Mouse (Mus musculus) colon, adult 2 months (tissue): ENCODE measurements around the gene Zfpl1. TPM values are rescaled to one million over a fixed set of nuclear protein-coding genes. Genes with fewer than 3 reads are reported as not detected.

Experiments used
- polyA plus RNA-seq: library from polyadenylated mRNA; depleted of rRNA; stranded (reverse); fragments of >200 nt; gene quantifications from 2 replicates; pipeline ENCODE4 v1.2.3, GENCODE M21; 2012; rRNA removed

Gene Zfpl1
- polyA plus RNA-seq, result 96.4 and 116 TPM in 2 replicates

DNA sequence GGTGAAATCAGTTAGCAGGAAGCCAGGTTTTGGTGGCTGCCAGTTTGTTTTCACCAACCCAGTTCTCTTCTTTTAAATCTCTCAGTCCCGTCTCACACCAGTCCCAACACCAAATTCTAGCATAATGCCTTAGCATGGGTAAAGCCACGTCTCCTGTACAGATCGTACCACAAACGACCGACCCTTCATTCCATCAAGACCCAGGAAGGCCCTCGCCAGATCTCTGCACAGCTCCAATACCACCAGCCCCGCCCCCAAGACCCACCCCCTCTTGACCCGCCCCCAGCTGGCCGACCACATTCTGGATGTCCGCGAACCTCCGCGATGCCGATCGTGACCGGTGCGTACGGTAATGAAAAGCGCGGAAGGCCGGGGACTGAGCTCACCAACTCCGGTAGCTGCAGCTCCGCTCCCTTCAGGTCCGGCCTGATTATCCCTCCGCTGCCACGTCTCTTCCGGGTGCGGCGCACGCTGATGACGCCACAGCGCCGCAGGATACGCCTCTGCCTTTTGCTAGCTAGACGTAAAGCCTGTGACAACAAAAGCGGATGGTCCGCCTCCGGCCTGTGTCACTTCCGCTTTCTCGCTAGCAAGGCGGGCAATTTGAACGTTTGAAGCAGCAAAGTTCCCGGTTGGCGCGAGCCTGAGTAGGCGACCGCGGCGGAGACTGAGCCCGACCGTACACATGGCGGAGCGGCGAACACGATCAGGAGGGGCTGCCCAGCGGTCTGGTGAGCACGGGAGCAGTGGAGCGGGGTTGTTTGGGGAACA, at the start of gene Zfpl1, which contains the start of gene Cdca5:
TSS of gene Zfpl1 (minus strand) at position 479 of the 771 bp plus-strand sequence.
TSS of gene Cdca5 (plus strand) at position 506 of the 771 bp plus-strand sequence.

DNA sequence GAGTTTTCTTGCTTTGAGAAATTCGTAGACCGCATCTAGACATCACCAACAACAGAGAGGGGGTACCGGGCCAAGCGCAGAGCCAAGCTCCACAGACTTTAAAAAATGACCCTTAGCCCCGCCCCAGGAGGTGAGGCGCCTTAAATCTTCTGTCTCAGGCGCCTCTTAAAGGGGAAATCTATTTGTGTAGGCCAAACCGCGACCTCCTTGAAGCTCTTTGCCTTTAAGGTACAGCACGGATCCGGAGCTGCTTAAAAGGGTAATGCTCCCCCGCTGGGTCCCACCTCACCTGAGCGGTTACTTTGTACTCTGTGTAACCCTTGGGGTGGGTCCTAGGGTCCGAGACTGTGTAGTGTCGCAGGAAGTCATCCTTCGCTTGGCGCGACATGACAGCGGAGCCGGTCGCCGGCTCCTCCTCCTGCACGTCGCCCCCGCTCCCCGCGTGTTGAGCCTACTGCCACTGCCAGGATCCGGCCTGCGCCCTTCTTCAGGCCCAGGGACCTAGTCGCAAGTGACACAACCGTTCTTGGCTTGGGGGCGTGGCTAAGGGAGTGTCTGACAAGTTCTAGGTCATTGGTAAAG, 43.1 kb upstream of the Zfpl1 start, which contains the start of gene Snx15:
TSS of gene Snx15 (minus strand) at position 545 of the 582 bp plus-strand sequence.

DNA sequence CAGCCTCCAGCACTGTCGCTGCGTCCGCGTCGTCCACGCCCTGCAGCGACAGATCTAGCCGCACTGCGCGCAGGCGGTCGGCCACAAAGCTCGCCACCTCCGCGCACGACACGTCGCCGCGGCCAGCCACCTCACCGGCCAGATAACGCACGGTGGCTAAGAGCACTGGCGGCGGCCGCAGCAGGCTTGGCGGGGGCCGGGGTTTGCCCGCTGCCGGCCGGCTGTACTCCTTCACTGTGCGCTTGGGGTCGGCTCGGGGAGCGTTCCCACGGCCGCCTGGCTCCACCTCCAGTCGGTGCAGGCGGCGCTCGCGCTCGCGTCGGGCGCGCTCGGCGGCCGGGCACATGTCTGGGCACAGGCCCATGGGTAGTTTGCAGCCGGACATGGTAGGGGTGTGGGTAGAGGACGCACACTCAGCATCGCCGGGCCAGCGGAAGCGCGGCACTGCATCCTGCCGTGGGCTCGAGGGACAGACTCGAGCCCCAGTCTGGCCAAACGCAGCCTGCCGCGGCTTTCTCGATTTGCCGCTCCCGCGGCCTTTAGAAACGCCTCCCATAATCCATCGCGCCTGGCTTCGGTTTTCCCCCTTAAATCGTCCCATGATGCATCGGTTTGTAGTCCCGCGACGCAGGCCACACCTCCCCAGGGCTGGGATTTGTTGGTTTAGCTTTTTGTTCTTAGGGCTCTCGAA, 33.4 kb upstream of the Zfpl1 start, which contains the start of gene Sac3d1:
TSS of gene Sac3d1 (minus strand) at position 665 of the 691 bp plus-strand sequence.

DNA sequence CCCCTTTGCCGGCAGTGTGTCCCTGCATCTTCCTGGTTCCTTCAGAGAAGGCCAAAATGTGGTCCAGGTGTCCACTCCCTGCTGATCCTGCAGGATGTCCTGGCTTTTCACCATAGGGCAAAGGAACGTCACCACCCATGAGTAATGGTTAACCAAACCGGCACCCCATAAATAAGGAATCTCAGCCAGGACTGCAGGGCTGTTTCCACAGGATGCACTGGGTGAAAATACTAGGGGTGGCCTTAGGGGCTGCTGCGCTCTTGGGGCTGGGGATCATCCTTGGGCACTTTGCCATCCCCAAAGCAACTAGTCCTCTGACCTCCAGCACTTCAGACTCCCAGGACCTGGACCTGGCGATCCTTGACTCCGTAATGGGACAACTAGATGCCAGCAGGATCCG, 20.8 kb upstream of the Zfpl1 start, which contains the start of gene Naaladl1:
TSS of gene Naaladl1 (plus strand) at position 197 of the 400 bp plus-strand sequence.

DNA sequence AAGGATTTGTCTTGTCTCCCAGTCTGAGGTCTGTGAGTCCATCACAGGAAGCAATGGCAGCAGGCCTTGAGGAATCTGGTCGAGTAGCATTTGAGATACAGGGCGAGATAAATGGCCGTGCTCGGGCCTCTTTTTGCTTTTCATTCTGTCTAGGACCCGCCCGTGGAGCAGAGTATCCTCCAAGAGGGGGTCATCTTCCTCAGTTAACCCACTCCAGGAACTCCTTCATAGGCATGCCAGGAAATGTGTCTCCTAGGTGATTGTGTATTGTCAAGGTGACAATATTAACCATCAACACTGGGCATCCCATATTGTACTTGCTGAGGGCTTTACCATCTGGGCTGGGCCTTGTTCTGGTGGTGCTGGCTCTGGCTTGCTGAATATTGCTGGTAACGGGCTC, 9.4 kb upstream of the Zfpl1 start, which contains the start of gene AC131692.1:
TSS of gene AC131692.1 (plus strand) at position 301 of the 400 bp plus-strand sequence.

DNA sequence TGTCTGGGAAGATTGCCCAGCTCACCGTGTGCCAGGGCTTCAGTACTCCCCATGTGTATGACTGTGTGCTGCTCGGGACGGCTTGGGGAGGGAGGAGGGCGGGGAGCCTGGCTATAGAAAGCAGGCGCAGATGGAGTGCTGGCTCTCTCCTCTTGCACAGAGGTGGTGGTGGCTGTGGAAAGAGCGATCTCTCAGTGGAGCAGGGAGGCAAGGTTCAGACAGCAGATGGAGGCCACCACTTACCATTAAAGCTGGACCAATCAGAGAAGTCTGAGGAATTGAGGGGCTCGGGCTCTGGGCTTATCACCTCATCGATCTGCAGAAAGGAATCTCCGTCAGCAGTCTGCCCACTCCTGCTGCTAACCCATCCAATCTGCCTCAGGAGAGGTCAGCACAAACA, 2.6 kb downstream of the Zfpl1 start, which contains the start of gene Gm28374:
TSS of gene Gm28374 (minus strand) at position 101 of the 400 bp plus-strand sequence.

DNA sequence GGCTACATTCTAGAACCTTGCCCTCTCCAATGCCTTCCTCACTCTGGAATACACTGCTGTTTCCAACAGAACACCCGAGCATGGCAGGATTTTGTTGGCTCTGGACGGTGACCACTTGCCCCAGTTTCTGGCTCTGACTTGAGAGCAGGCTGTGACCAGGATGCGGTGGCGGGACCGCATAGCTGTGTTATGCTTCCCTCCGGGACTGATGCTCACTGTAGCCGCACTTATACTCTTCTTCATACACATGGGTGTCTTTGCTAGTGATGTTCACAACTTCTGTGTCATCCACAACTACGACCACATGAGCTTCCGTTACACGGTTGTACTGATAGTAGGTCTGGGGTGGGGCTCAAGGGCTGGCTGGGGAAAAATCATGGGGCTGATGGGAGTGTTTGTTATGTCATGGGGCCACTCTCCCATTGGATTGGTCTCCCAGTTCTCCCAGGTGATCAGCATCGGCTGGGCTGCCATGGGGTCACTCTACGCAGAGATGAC, 4.7 kb downstream of the Zfpl1 start, which contains the start of gene Tmem262:
TSS of gene Tmem262 (plus strand) at position 51 of the 498 bp plus-strand sequence.

DNA sequence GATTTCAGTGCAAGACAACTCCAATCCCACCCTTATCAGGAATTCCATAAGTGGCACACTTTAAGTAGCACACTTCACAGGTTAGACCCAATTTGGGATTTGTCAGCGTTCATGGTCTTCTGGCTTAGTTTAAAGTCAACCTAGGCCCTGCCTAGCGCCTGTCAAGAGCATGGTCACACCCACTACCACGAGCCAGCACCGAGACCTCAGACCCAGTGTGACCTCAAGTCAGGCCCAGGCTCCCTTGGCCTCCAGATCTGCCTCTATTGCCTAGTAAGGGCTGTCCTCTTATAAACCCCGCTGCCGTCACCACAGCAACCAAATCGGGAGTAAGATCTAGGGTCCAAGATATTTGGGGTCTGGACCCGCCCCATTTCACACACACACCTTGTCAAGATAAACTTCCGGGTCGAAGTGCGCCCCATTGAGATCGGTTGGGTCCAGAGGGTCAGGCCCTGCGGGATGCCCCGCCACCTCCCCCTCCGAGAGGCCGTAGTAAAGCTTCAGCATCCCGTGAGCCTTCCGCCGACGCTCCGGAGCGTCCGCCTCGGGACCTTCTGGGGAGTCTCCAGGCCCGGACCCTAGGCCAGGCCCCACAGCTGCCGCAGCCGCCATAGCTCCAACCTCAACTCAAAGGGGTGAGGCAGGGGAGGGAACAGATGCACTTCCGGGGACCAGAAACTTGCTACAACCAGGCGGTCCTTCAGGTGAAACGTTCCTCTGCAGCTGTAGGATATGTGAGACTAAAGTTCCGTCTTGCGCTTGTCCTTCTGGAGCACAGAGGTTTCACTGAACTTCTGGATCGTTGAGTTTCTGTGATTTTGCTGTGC, 8.0 kb downstream of the Zfpl1 start, which contains the start of gene Vps51:
TSS of gene Vps51 (minus strand) at position 668 of the 830 bp plus-strand sequence.

DNA sequence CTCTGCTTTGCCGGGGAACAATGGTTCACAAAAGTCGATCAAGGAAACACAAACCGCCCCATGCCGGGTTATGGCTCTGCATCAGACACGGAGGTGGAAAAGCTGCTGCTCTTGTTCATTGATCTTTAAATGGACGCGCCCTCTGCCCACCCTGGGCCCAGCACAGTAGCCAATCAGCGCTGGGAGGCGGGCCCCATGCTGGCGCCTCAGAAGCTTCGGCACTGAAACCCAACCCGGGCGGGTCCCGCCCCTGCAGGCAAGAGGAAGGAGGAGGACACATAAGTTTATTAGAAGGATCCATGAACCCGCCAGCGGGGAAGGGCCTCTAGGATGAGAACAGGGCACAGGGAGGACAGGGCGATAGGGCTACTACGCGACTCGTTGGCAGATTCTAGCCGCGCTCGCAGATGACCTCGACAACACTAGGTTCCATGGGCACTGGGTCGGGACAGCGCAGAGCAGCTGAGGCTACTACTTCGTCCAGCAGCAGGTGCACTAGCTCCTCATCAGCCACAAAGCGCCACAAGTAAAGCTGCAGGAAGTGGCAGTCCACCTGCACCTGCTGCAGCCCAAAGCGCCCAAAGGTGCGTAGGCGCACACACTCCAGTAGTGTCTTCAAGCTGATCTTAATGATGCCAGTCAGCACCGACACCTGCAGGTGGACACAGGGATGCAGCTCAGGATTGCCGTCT, 16.9 kb downstream of the Zfpl1 start, which contains the start of gene Tm7sf2:
TSS of gene Tm7sf2 (minus strand) at position 650 of the 692 bp plus-strand sequence.

DNA sequence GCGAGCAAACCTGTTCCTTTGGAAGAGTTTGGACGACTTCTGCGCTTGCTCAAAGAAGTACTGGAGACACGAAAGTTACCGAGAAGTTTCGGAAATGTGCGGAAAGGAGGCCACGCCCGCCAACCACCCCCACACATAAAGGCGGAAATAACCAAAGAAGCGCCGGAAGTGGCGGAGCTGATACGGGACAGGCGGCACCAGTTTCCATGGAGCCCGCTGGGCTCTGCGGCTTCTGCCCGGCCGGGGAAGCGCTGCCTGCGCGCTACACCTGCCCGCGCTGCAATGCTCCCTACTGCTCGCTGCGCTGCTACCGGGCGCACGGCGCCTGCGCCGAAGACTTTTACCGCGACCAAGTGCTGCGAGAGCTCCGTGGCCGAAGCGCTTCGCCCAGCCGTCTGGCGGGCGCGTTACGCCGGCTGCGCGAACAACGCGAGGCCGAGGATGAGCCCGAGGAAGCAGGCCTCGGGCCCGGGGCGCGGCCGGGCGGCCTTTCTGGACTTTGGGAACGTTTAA, 23.7 kb downstream of the Zfpl1 start, which contains the start of gene Znhit2:
TSS of gene Znhit2 (plus strand) at position 172 of the 513 bp plus-strand sequence.

DNA sequence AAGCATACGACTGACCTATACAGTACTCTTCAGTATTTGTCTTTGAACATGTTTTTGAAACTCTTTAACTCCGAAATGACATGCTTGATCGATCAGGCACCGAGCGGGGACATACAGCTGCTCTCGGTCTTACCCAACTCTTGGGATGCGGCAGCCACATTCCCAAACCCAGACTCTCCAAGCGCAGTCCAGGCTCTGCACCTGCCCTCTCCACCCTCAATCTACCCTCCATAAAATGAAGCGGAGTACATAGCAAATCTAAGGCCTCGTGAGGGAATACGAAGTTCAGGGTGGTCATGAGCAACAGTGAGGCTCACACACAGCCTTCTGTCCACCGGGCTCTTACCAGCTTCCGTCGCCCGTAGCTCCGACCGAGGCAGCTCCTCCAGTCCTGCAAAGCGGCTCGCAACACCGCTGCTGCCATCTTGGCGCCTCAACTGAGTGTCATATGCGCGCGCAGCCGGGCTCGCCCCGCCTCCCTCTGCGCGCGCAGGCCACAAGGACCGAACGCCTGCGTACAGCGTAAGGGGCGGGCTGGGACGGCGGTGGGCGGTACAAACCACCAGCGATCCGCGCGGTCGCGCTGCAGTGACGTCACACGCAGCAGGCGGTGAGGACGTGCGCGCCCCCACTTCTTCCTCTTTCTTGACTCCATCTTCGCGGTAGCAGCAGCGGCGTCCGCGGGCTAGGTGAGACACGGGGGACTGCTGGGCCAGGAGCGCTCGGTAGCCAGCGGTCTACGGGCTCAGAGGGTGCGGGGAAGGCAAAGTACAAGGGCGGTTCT, 27.3 kb downstream of the Zfpl1 start, which contains the start of the genes Mrpl49 and Fau:
TSS of gene Mrpl49 (minus strand) at position 473 of the 784 bp plus-strand sequence.
TSS of gene Fau (plus strand) at position 532 of the 784 bp plus-strand sequence.

DNA sequence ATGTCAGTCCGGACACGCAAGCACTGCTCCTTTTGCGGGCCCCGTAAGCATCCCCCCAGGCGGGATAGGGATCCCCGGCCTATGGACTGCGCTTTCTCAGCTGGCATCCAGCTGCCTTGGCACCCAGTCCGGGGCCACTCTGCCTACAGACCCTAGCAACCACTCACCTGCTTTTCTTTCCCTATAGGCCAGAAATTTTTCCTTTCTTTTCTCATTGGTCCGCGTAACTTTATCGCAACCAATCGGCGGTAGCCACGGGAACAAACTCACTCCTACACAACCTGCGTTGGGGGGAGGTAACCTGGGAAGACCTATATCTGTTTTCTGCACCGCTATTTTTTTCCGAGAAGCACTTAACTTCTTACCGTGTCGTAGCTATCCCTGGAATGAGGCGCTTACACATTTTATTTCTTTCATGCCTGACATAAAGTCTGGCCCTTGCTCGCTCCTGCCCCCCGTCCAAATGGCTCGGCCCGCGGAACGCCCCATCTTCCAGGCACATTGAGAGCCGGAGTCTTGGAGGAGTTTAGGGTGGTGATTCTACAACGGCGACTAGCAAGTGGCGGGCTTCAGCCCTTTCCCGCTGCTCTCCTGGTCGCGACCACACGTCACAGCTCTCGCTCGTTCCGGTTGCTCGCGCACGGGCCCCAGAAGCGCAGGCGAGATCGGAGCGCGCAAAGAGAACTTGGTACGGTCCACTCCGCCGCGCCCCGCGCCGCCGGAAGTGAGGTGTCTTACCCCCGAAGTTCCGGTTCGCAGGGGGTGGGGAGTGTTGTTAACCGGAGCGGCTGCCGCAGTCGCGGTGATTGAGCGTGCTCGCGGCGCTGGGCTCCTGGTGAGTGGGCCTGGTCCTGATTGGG, 38.2 kb downstream of the Zfpl1 start, which contains the start of gene Syvn1:
TSS of gene Syvn1 (plus strand) at position 283 of the 860 bp plus-strand sequence.

Other genes starting within 250 kb of the Zfpl1 start
- 29.7 and 32.5 TPM in 2 replicates for gene Frmd8, start 209.7 kb downstream of the Zfpl1 start, polyA plus RNA-seq
- gene Slc25a45, start 207.1 kb downstream of the Zfpl1 start, polyA plus RNA-seq, result 7.3 and 9.9 TPM in 2 replicates
- gene Tigd3, start 190.8 kb downstream of the Zfpl1 start, polyA plus RNA-seq, result 0.57 and 0.62 TPM in 2 replicates
- gene Dpf2, start 171.9 kb downstream of the Zfpl1 start, polyA plus RNA-seq, result 53.4 and 61.3 TPM in 2 replicates
- gene Cdc42ep2, start 160.1 kb downstream of the Zfpl1 start, polyA plus RNA-seq, result 7.0 and 7.3 TPM in 2 replicates
- 22.8 and 27.7 TPM in 2 replicates for gene Pola2, start 120.8 kb downstream of the Zfpl1 start, polyA plus RNA-seq
- gene Slc22a20, start 98.8 kb downstream of the Zfpl1 start, polyA plus RNA-seq, result 0.06 TPM in 1 of 2 replicates, not detected in the other
- 69.9 and 86.7 TPM in 2 replicates for gene Capn1, start 69.1 kb downstream of the Zfpl1 start, polyA plus RNA-seq
- 56.5 and 68.0 TPM in 2 replicates for gene Syvn1, start 38.4 kb downstream of the Zfpl1 start, polyA plus RNA-seq
- gene Mrpl49, start 27.2 kb downstream of the Zfpl1 start, polyA plus RNA-seq, result 11.1 and 13.7 TPM in 2 replicates
- gene Fau, start 27.1 kb downstream of the Zfpl1 start, polyA plus RNA-seq, result 2,245 and 2,287 TPM in 2 replicates
- 81.0 and 86.7 TPM in 2 replicates for gene Znhit2, start 23.8 kb downstream of the Zfpl1 start, polyA plus RNA-seq
- 68.6 and 88.1 TPM in 2 replicates for gene Tm7sf2, start 16.6 kb downstream of the Zfpl1 start, polyA plus RNA-seq
- 86.3 and 87.2 TPM in 2 replicates for gene Vps51, start 7.7 kb downstream of the Zfpl1 start, polyA plus RNA-seq
- gene Tmem262, start 4.9 kb downstream of the Zfpl1 start, polyA plus RNA-seq, result 1.3 TPM in 1 of 2 replicates, not detected in the other
- gene Gm28374, start 2.7 kb downstream of the Zfpl1 start, polyA plus RNA-seq, result 0.34 and 0.72 TPM in 2 replicates
- gene Cdca5, start within 50 bp of the Zfpl1 start, polyA plus RNA-seq, result 3.2 and 4.1 TPM in 2 replicates
- not detected in 2 replicates for gene AC131692.1, start 9.5 kb upstream of the Zfpl1 start, polyA plus RNA-seq
- 17.8 and 47.8 TPM in 2 replicates for gene Naaladl1, start 20.8 kb upstream of the Zfpl1 start, polyA plus RNA-seq
- gene Sac3d1, start 33.7 kb upstream of the Zfpl1 start, polyA plus RNA-seq, result 60.1 and 60.7 TPM in 2 replicates
- gene Snx15, start 43.3 kb upstream of the Zfpl1 start, polyA plus RNA-seq, result 59.0 and 65.6 TPM in 2 replicates
- 60.8 and 73.8 TPM in 2 replicates for gene Batf2, start 56.0 kb upstream of the Zfpl1 start, polyA plus RNA-seq
- 95.4 and 114 TPM in 2 replicates for gene Arl2, start 56.6 kb upstream of the Zfpl1 start, polyA plus RNA-seq
- 0.12 and 0.91 TPM in 2 replicates for gene Majin, start 99.4 kb upstream of the Zfpl1 start, polyA plus RNA-seq
- gene Gpha2, start 141.4 kb upstream of the Zfpl1 start, polyA plus RNA-seq, result 0.45 and 0.97 TPM in 2 replicates
- gene Ppp2r5b, start 150.9 kb upstream of the Zfpl1 start, polyA plus RNA-seq, result 84.5 and 109 TPM in 2 replicates
- gene Atg2a, start 156.7 kb upstream of the Zfpl1 start, polyA plus RNA-seq, result 61.7 and 63.2 TPM in 2 replicates
- gene Ehd1, start 191.8 kb upstream of the Zfpl1 start, polyA plus RNA-seq, result 286 and 304 TPM in 2 replicates
- gene Cdc42bpg, start 221.5 kb upstream of the Zfpl1 start, polyA plus RNA-seq, result 69.5 and 74.2 TPM in 2 replicates